Mouse (Mus musculus) layer of hippocampus, adult 11-12 months (tissue): ENCODE results near the gene Uaca.
"Not testable (repeated sequence)": the region's sequence is repeated elsewhere in the genome, so short reads cannot be mapped to it uniquely, and the experiment has no call there.

Experiments
- DNase-seq: peaks from one replicate; pipeline ENCODE4 v3.0.0; 2022; ENCODE audit warnings: low spot score

The Uaca gene

GRCm38 (mm10) chr9:60794841-60795351 lies 554 bp downstream of the Uaca start:
- DNase-seq, result no peak

GRCm38 (mm10) chr9:60796076-60796475 lies 1.7 kb downstream of the Uaca start:
- DNase-seq, result no peak

- DNase-seq, result no peak
These were observed 2.8 kb downstream of the Uaca start for GRCm38 (mm10) chr9:60797126-60797525.

GRCm38 (mm10) chr9:60799061-60799460 lies 4.7 kb downstream of the Uaca start:
- no peak for DNase-seq

GRCm38 (mm10) chr9:60800663-60801382 lies 6.5 kb downstream of the Uaca start:
- DNase-seq, result no peak

GRCm38 (mm10) chr9:60801746-60802145 lies 7.4 kb downstream of the Uaca start:
- no peak for DNase-seq

- no peak for DNase-seq
These were observed 8.0 kb downstream of the Uaca start for GRCm38 (mm10) chr9:60802341-60802740.

- no peak for DNase-seq
These were observed 11.7 kb downstream of the Uaca start for GRCm38 (mm10) chr9:60806021-60806420.

- DNase-seq, result no peak
These were observed 13.7 kb downstream of the Uaca start for GRCm38 (mm10) chr9:60807996-60808395.

GRCm38 (mm10) chr9:60813139-60813880 lies 19.0 kb downstream of the Uaca start:
- no peak for DNase-seq

GRCm38 (mm10) chr9:60815502-60815901 lies 21.2 kb downstream of the Uaca start:
- no peak for DNase-seq

GRCm38 (mm10) chr9:60817585-60817984 lies 23.2 kb downstream of the Uaca start:
- no peak for DNase-seq

- DNase-seq, result not testable (repeated sequence)
These were observed 24.2 kb downstream of the Uaca start for GRCm38 (mm10) chr9:60818582-60818981.

- DNase-seq, result peak; percentile 18
These were observed 25.0 kb downstream of the Uaca start for GRCm38 (mm10) chr9:60819340-60819739.

GRCm38 (mm10) chr9:60821501-60821900 lies 27.2 kb downstream of the Uaca start:
- DNase-seq, result no peak

GRCm38 (mm10) chr9:60822681-60823080 lies 28.3 kb downstream of the Uaca start:
- no peak for DNase-seq

- no peak for DNase-seq
These were observed 31.2 kb downstream of the Uaca start for GRCm38 (mm10) chr9:60825506-60825905.

GRCm38 (mm10) chr9:60826759-60827158 lies 32.4 kb downstream of the Uaca start:
- no peak for DNase-seq

GRCm38 (mm10) chr9:60828196-60828595 lies 33.9 kb downstream of the Uaca start:
- no peak for DNase-seq

GRCm38 (mm10) chr9:60829610-60830009 lies 35.3 kb downstream of the Uaca start:
- DNase-seq, result no peak

GRCm38 (mm10) chr9:60830079-60830478 lies 35.7 kb downstream of the Uaca start:
- DNase-seq, result no peak

- no peak for DNase-seq
These were observed 37.9 kb downstream of the Uaca start for GRCm38 (mm10) chr9:60832233-60832632.

GRCm38 (mm10) chr9:60836151-60836550 lies 41.8 kb downstream of the Uaca start:
- DNase-seq, result no peak
